Mouse (Mus musculus) cortical plate, adult 2 months (tissue): ENCODE data around the gene 2700049A03Rik.
A peak's percentile ranks its signal among the peaks of the same experiment; 100 is the strongest.

Source experiments
- CTCF ChIP-seq: fragments of 200-500 bp; IDR thresholded peaks from 2 replicates; pipeline ENCODE4 v1.5.1; 2011; ENCODE audit warnings: mild to moderate bottlenecking, control low read depth, low read length; ENCODE audit not compliant: insufficient read depth; ENCODE audit errors: extremely low read depth
- POLR2A ChIP-seq: fragments of 200-500 bp; IDR thresholded peaks from 2 replicates; pipeline ENCODE4 v1.6.1; 2011; ENCODE audit warnings: mild to moderate bottlenecking, low read length, control low read depth; ENCODE audit not compliant: insufficient read depth; ENCODE audit errors: extremely low read depth

DNA sequence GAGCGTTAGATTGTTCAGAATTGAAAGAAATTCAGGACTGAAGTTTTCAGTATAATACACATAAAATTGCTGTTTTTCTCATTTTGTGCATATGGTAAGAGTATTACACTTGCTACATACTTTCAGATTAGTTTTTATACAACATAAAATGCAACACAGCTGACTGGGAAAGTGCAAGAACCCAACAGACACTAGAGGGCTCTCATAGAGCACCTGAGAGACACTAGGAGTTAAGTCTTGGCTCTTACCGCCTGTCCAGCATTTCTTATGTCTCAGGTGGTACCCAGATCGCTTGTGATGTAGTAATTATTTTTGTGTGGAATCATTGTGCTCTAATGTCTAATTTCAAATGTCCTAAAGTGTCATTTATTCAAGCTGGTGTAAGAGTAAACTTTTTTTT is 61.0 kb downstream of the 2700049A03Rik start:
- TF ChIP-seq CTCF, result peak; percentile 57
- TF ChIP-seq POLR2A, result no peak
